Mouse (Mus musculus): Measurements from ENCODE around the gene Zbtb8a.

DNA sequence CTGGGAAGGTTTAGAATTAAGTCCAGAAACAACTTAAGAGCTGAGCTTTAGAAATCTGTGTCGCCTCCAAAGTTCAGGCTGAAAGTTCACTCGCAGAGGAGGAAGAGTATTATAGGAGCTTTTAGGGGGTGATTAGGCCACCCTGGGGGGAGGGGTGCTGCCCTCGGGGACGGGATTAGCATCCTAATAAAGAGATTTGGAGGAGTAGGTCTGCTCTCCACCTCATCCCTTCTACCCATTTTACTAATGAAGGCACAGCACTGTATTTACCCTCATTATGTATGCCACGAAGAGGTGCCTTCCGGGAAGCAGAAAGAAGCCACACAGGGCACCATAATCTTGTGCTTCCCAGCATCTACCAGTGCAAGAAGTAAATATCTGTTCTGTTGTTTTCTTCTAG is 2.9 kb downstream of the Zbtb8a start:
- TF ChIP-seq GATA1 (IDR thresholded peaks at IDR 0.05; ENCODE audit: low read length) = no peak
- TF ChIP-seq TAL1 (IDR thresholded peaks at IDR 0.05; ENCODE audit: low read length) = no peak

Data from erythroblast, embryonic 14.5 days (primary cell).